Mouse (Mus musculus) liver, embryonic 15.5 days (tissue): ENCODE results near the gene Lpar6. TPM values are rescaled to one million over a fixed set of nuclear protein-coding genes. Genes with fewer than 3 reads are reported as not detected.
A peak's percentile ranks its signal among the peaks of the same experiment; 100 is the strongest.

Experiments used
- ATAC-seq: fragments of 200-750 bp; cut with Nextera tagmentation; 2 replicates; pipeline ENCODE4 v1.8.0; 2017; ENCODE audit warnings: moderate number of reproducible peaks, mild to moderate bottlenecking, moderate library complexity; ENCODE audit not compliant: insufficient read depth
- H3K27ac ChIP-seq: fragments of 300-500 bp; sonication (generic); replicated peaks from 2 replicates; pipeline ENCODE4 v1.5.1; 2015; ENCODE audit warnings: mild to moderate bottlenecking, inconsistent platforms
- H3K27me3 ChIP-seq: fragments of 300-500 bp; sonication (generic); 2 replicates; pipeline ENCODE4 v1.6.1; 2015; ENCODE audit warnings: mild to moderate bottlenecking, inconsistent platforms
- H3K36me3 ChIP-seq: fragments of 300-500 bp; sonication (generic); replicated peaks from 2 replicates; pipeline ENCODE4 v1.6.1; 2015; ENCODE audit warnings: moderate library complexity, mild to moderate bottlenecking, inconsistent platforms
- H3K4me1 ChIP-seq: fragments of 300-500 bp; sonication (generic); replicated peaks from 2 replicates; pipeline ENCODE4 v1.6.1; 2015; ENCODE audit warnings: inconsistent platforms
- H3K4me2 ChIP-seq: fragments of 300-500 bp; sonication (generic); 2 replicates; pipeline ENCODE4 v1.6.1; 2015; ENCODE audit warnings: moderate library complexity, mild to moderate bottlenecking, inconsistent platforms
- H3K4me3 ChIP-seq: fragments of 300-500 bp; sonication (generic); replicated peaks from 2 replicates; pipeline ENCODE4 v1.5.1; 2015; ENCODE audit warnings: mild to moderate bottlenecking, inconsistent platforms
- H3K9ac ChIP-seq: fragments of 300-500 bp; sonication (generic); 2 replicates; pipeline ENCODE4 v1.6.1; 2015; ENCODE audit warnings: moderate library complexity, mild to moderate bottlenecking, inconsistent platforms
- H3K9me3 ChIP-seq: fragments of 300-500 bp; sonication (generic); replicated peaks from 2 replicates; pipeline ENCODE4 v1.6.1; 2016; ENCODE audit warnings: inconsistent platforms
- WGBS: fragments of 180-500 bp; shearing (Covaris S2); methylation state at CpG from one replicate; pipeline ENCODE4 v1.1.7; 2015; ENCODE audit warnings: mixed read lengths; ENCODE audit not compliant: insufficient replicate concordance; 5-methylcytosine and 5-hydroxymethylcytosine counted together
- polyA plus RNA-seq: library from polyadenylated mRNA; unstranded; fragments of >200 nt; fragmentation: Nextera tagmentation; extraction: Ambion mirVana; gene quantifications from 2 replicates; pipeline ENCODE4 v1.2.1, GENCODE M21; 2015

The Lpar6 gene
- polyA plus RNA-seq, 1 experiment from 2014 or later, result 4.8 TPM

- H3K27me3 ChIP-seq, result no peaks in the 10 kb centered on the region
- peaks cover 30% of the 10 kb centered on the region for H3K36me3 ChIP-seq
- 0 out of 2 replicates have a peak overlapping the region, but pooled peaks have one; percentile 33 for H3K27ac ChIP-seq
- H3K4me1 ChIP-seq, result peaks cover 23% of the 10 kb centered on the region
- H3K4me2 ChIP-seq, result no peak overlapping the region
- 49% methylated on average over 3 of the region's 3 CpGs for WGBS
- no peaks in the 10 kb centered on the region for H3K9me3 ChIP-seq
- no peak overlapping the region for H3K4me3 ChIP-seq
- no peak overlapping the region for H3K9ac ChIP-seq
- no peak for ATAC-seq
Observed at GRCm38 (mm10) chr14:73255426-73255970, 17.8 kb downstream of the Lpar6 start.

- Histone ChIP-seq H3K4me3 (no peak overlapping the region), H3K36me3 (peaks cover 35% of the 10 kb centered on the region), H3K27me3 (no peaks in the 10 kb centered on the region), H3K4me1 (peaks cover 23% of the 10 kb centered on the region), H3K4me2 (no peak overlapping the region), H3K27ac (no peak overlapping the region), H3K9ac (no peak overlapping the region), H3K9me3 (no peaks in the 10 kb centered on the region)
- ATAC-seq, result no peak
- WGBS, result 53% methylated on average over 7 of the region's 7 CpGs
Observed at GRCm38 (mm10) chr14:73257348-73257747, 19.7 kb downstream of the Lpar6 start.

- no peaks in the 10 kb centered on the region for H3K27me3 ChIP-seq
- ATAC-seq, result no peak
- H3K4me2 ChIP-seq, result no peak overlapping the region
- WGBS, result 72% methylated on average over 4 of the region's 4 CpGs
- H3K4me3 ChIP-seq, result no peak overlapping the region
- no peaks in the 10 kb centered on the region for H3K9me3 ChIP-seq
- peaks cover 18% of the 10 kb centered on the region for H3K4me1 ChIP-seq
- no peak overlapping the region for H3K9ac ChIP-seq
- peaks cover 37% of the 10 kb centered on the region for H3K36me3 ChIP-seq
- no peak overlapping the region for H3K27ac ChIP-seq
Observed at GRCm38 (mm10) chr14:73258181-73258580, 20.5 kb downstream of the Lpar6 start.

GRCm38 (mm10) chr14:73262210-73262609 lies 24.5 kb downstream of the Lpar6 start:
- no peak for ATAC-seq
- H3K27ac ChIP-seq, result no peak overlapping the region

GRCm38 (mm10) chr14:73266166-73266565 lies 28.5 kb downstream of the Lpar6 start:
- Histone ChIP-seq H3K36me3 (peaks cover 55% of the 10 kb centered on the region), H3K9ac (no peak overlapping the region), H3K27me3 (no peaks in the 10 kb centered on the region), H3K9me3 (no peaks in the 10 kb centered on the region), H3K27ac (no peak overlapping the region), H3K4me2 (no peak overlapping the region), H3K4me3 (no peak overlapping the region), H3K4me1 (no peaks in the 10 kb centered on the region)
- ATAC-seq, result no peak
- WGBS, result 80% methylated on average over 3 of the region's 3 CpGs

More at GRCm38 (mm10) chr14:73262210-73262609, 24.5 kb downstream of the Lpar6 start:
- H3K27me3 ChIP-seq, result no peaks in the 10 kb centered on the region
- H3K9ac ChIP-seq, result no peak overlapping the region
- peaks cover 50% of the 10 kb centered on the region for H3K36me3 ChIP-seq
- no peaks in the 10 kb centered on the region for H3K9me3 ChIP-seq
- WGBS, result 95% methylated on average over 9 of the region's 9 CpGs
- H3K4me3 ChIP-seq, result no peak overlapping the region
- H3K4me1 ChIP-seq, result peaks cover 8% of the 10 kb centered on the region; the same call in 1 of the 2 replicates
- no peak overlapping the region for H3K4me2 ChIP-seq

GRCm38 (mm10) chr14:73271807-73272206 lies 34.1 kb downstream of the Lpar6 start:
- 84% methylated on average over 5 of the region's 5 CpGs for WGBS
- H3K27me3 ChIP-seq, result no peaks in the 10 kb centered on the region
- no peak for ATAC-seq
- no peaks in the 10 kb centered on the region for H3K9me3 ChIP-seq
- no peak overlapping the region for H3K9ac ChIP-seq
- H3K27ac ChIP-seq, result no peak overlapping the region
- H3K4me3 ChIP-seq, result no peak overlapping the region
- H3K4me2 ChIP-seq, result no peak overlapping the region
- H3K36me3 ChIP-seq, result peaks cover 53% of the 10 kb centered on the region
- no peaks in the 10 kb centered on the region for H3K4me1 ChIP-seq

- ATAC-seq, result no peak
- WGBS, result 86% methylated on average over 6 of the region's 6 CpGs
Observed at GRCm38 (mm10) chr14:73279096-73279495, 41.4 kb downstream of the Lpar6 start.

GRCm38 (mm10) chr14:73280996-73281395 lies 43.3 kb downstream of the Lpar6 start:
- Histone ChIP-seq H3K36me3 (peaks cover 47% of the 10 kb centered on the region), H3K9ac (no peak overlapping the region), H3K9me3 (no peaks in the 10 kb centered on the region), H3K27me3 (no peaks in the 10 kb centered on the region), H3K27ac (no peak overlapping the region), H3K4me3 (no peak overlapping the region), H3K4me2 (no peak overlapping the region), H3K4me1 (no peaks in the 10 kb centered on the region)
- no peak for ATAC-seq
- 56% methylated on average over 1 of the region's 1 CpGs for WGBS

More at GRCm38 (mm10) chr14:73279096-73279495, 41.4 kb downstream of the Lpar6 start:
- Histone ChIP-seq H3K9ac (no peak overlapping the region), H3K27me3 (no peaks in the 10 kb centered on the region), H3K4me2 (no peak overlapping the region), H3K27ac (no peak overlapping the region), H3K4me3 (no peak overlapping the region), H3K36me3 (peaks cover 49% of the 10 kb centered on the region), H3K9me3 (no peaks in the 10 kb centered on the region), H3K4me1 (no peaks in the 10 kb centered on the region)

- Histone ChIP-seq H3K4me1 (no peaks in the 10 kb centered on the region), H3K9ac (no peak overlapping the region), H3K36me3 (peaks cover 52% of the 10 kb centered on the region), H3K4me3 (no peak overlapping the region), H3K27ac (no peak overlapping the region), H3K9me3 (no peaks in the 10 kb centered on the region), H3K27me3 (no peaks in the 10 kb centered on the region), H3K4me2 (no peak overlapping the region)
- 45% methylated on average over 2 of the region's 2 CpGs for WGBS
- no peak for ATAC-seq
Observed at GRCm38 (mm10) chr14:73289915-73290314, 52.2 kb downstream of the Lpar6 start.

GRCm38 (mm10) chr14:73292434-73292833 lies 54.7 kb downstream of the Lpar6 start:
- Histone ChIP-seq H3K4me3 (no peak overlapping the region), H3K36me3 (peaks cover 56% of the 10 kb centered on the region)
- WGBS, result 81% methylated on average over 1 of the region's 1 CpGs

More at GRCm38 (mm10) chr14:73292434-73292833, 54.7 kb downstream of the Lpar6 start:
- H3K9me3 ChIP-seq, result no peaks in the 10 kb centered on the region
- no peak overlapping the region for H3K27ac ChIP-seq
- H3K9ac ChIP-seq, result no peak overlapping the region
- no peaks in the 10 kb centered on the region for H3K27me3 ChIP-seq
- no peak for ATAC-seq
- H3K4me1 ChIP-seq, result no peaks in the 10 kb centered on the region
- H3K4me2 ChIP-seq, result no peak overlapping the region
